Comparison of ENCODE assay signal across 16 mouse cellular contexts in genomic region chr10:5514134-5514533, GRCm38 (mm10).
"Had no signal": no experiment of that assay in that cellular context is flagged by ENCODE, and none has a peak within 500 bp of the region (broad histone marks: within the 10 kb centered on the region; RNA-seq: fewer than 3 reads in every experiment).

No protein-coding gene starts in this region.

- DNase-seq: gastrocnemius, postnatal 25 days; heart, adult 11 months; heart, adult 2 months; heart, postnatal 10 days; heart, postnatal 4 days; kidney, adult 11 months; kidney, adult 2 months; kidney, adult 9 months; kidney, postnatal 14 days; kidney, postnatal 36 days; layer of hippocampus, adult 9-11 months; layer of hippocampus, postnatal 36 days; left cerebral cortex, postnatal 4 days had no signal

- ATAC-seq: hindbrain, postnatal 0 days; intestine, embryonic 16.5 days; liver, embryonic 12.5 days had no signal
